Mouse (Mus musculus): ENCODE data around the gene Mamdc4.

The Mamdc4 gene

GRCm38 (mm10) chr2:25582466-25583119, 7.9 kb upstream of the Mamdc4 start:
- peak; percentile 84 for DNase-seq (ENCODE audit: low spot score)

- peak; percentile 44 for DNase-seq (ENCODE audit: low spot score)
These were observed 7.3 kb upstream of the Mamdc4 start for GRCm38 (mm10) chr2:25581901-25582301.

GRCm38 (mm10) chr2:25581294-25581864, 6.7 kb upstream of the Mamdc4 start, which contains the start of gene Ajm1:
Gene Ajm1, minus strand, starts transcription at chr2:25581757.
- DNase-seq (ENCODE audit: low spot score), result peak; percentile 73

- peak; percentile 56 for DNase-seq (ENCODE audit: low spot score)
These were observed 6.0 kb upstream of the Mamdc4 start for GRCm38 (mm10) chr2:25580621-25581101.

GRCm38 (mm10) chr2:25579737-25580460, 5.3 kb upstream of the Mamdc4 start:
- DNase-seq (ENCODE audit: low spot score), result peak; percentile 60

GRCm38 (mm10) chr2:25578796-25579736, 4.4 kb upstream of the Mamdc4 start:
- DNase-seq (ENCODE audit: low spot score), result no peak

- DNase-seq (ENCODE audit: low spot score), result no peak
These were observed 3.5 kb upstream of the Mamdc4 start for GRCm38 (mm10) chr2:25577951-25578795.

GRCm38 (mm10) chr2:25576965-25577891, 2.6 kb upstream of the Mamdc4 start:
- peak; percentile 35 for DNase-seq (ENCODE audit: low spot score)

- DNase-seq (ENCODE audit: low spot score), result no peak
These were observed 1.6 kb upstream of the Mamdc4 start for GRCm38 (mm10) chr2:25576028-25576850.

GRCm38 (mm10) chr2:25575432-25576027, 885 bp upstream of the Mamdc4 start:
- DNase-seq (ENCODE audit: low spot score), result peak; percentile 48

GRCm38 (mm10) chr2:25574136-25574535, 509 bp downstream of the Mamdc4 start:
- peak; percentile 38 for DNase-seq (ENCODE audit: low spot score)

GRCm38 (mm10) chr2:25573068-25573467, 1.6 kb downstream of the Mamdc4 start:
- DNase-seq (ENCODE audit: low spot score), result no peak

- DNase-seq (ENCODE audit: low spot score), result no peak
These were observed 3.4 kb downstream of the Mamdc4 start for GRCm38 (mm10) chr2:25571221-25571620.

- DNase-seq (ENCODE audit: low spot score), result no peak
These were observed 5.3 kb downstream of the Mamdc4 start for GRCm38 (mm10) chr2:25569323-25569722.

GRCm38 (mm10) chr2:25568473-25569019, 6.1 kb downstream of the Mamdc4 start:
- DNase-seq (ENCODE audit: low spot score), result no peak

GRCm38 (mm10) chr2:25566558-25566957, 8.1 kb downstream of the Mamdc4 start:
- DNase-seq (ENCODE audit: low spot score), result no peak

GRCm38 (mm10) chr2:25565741-25566140, 8.9 kb downstream of the Mamdc4 start:
- no peak for DNase-seq (ENCODE audit: low spot score)

- no peak for DNase-seq (ENCODE audit: low spot score)
These were observed 12.7 kb downstream of the Mamdc4 start for GRCm38 (mm10) chr2:25561946-25562345.

All from layer of hippocampus, adult 11-12 months (tissue).